ENCODE assay signal across 10 mouse cellular contexts in the genomic region with DNA sequence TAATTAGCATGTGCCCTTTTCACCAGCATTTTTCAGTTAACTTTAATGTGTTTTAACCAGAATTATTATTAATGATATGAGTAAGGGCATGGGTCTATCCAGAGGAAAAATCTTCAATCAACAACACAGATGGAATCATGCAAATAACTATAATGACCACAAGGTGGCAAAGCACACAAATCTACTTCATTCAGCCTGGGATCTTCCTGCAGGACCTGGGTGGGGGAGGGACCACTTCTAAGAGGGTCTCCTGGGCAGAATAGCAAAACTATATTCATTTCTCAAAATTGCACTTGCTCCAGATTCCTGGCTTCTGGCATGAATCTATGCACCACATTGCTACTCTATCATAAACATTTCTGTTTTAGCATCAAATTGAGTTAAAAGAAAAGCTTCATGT.
DNase-seq lines count a peak whose midpoint lies in the region; ATAC-seq and TF ChIP-seq lines count a peak whose summit lies in the region.
"Had no signal": no experiment of that assay in that cellular context is flagged by ENCODE, and none has a peak within 500 bp of the region (broad histone marks: within the 10 kb centered on the region; RNA-seq: fewer than 3 reads in every experiment).

No protein-coding gene starts in this region.

- ATAC-seq in liver, postnatal 0 days = no peak
- ATAC-seq in liver, embryonic 11.5 days (replicated peaks; ENCODE audit: low FRiP score) = no peak
- no peak; the same call in 1 of the 2 replicates for ATAC-seq in midbrain, embryonic 14.5 days (ENCODE audit: low FRiP score, low TSS enrichment)

- H3K9me3 ChIP-seq in liver, postnatal 0 days (ENCODE audit: low read length) = no peaks in the 10 kb centered on the region
- H3K9me3 ChIP-seq in liver, embryonic 11.5 days (ENCODE audit: control insufficient read depth, low read length) = no peaks in the 10 kb centered on the region
- H3K9me3 ChIP-seq in midbrain, embryonic 14.5 days (ENCODE audit: control insufficient read depth, low read length) = no peaks in the 10 kb centered on the region
- H3K9me3 ChIP-seq: heart, embryonic 13.5 days had no signal

- intact Hi-C loops in gastrocnemius, adult 2 months (cut with DNase I) = loop anchor here (1.0 to 2.0 kb wide), 2 partner anchors 383 to 628 kb away; no protein-coding TSS in a partner anchor

- peak; percentile 58 for TF ChIP-seq CTCF in gastrocnemius, adult 2 months (IDR thresholded peaks at IDR 0.05)
- TF ChIP-seq CTCF in liver, postnatal 0 days (IDR thresholded peaks at IDR 0.05; ENCODE audit: low read depth) = peak; percentile 34; the same call in 1 of the 2 replicates

- no peak for DNase-seq in gastrocnemius, adult 2 months
- no peak for DNase-seq in gastrocnemius, postnatal 4 days (ENCODE audit: low spot score in 2 of 2)
- no peak for DNase-seq in liver, postnatal 0 days
- DNase-seq in liver, embryonic 11.5 days (ENCODE audit: low spot score) = no peak
- peak; percentile 34 for DNase-seq in embryo, embryonic 10 days (ENCODE audit: low spot score)
- DNase-seq in midbrain, embryonic 14.5 days = peak; percentile 72
- DNase-seq in spleen, adult 18-20 months = no peak
- no peak for DNase-seq in thymus, postnatal 10 days (ENCODE audit: low spot score in 2 of 2)
- DNase-seq: cerebellum, adult 18-20 months had no signal

- no peak overlapping the region for H3K4me2 ChIP-seq in liver, postnatal 0 days (ENCODE audit: low read depth, low read length)
- H3K4me2 ChIP-seq in liver, embryonic 11.5 days = no peak overlapping the region
- no peak overlapping the region for H3K4me2 ChIP-seq in midbrain, embryonic 14.5 days (ENCODE audit: low read length)
- H3K4me2 ChIP-seq: heart, embryonic 13.5 days had no signal

- no peak overlapping the region for H3K4me3 ChIP-seq in gastrocnemius, adult 2 months
- H3K4me3 ChIP-seq in liver, postnatal 0 days (ENCODE audit: low read depth, low read length) = no peak overlapping the region
- no peak overlapping the region for H3K4me3 ChIP-seq in liver, embryonic 11.5 days (ENCODE audit: low read depth, low read length)
- no peak overlapping the region for H3K4me3 ChIP-seq in midbrain, embryonic 14.5 days (replicated peaks; ENCODE audit: low read depth, low read length)
- H3K4me3 ChIP-seq: heart, embryonic 13.5 days had no signal

- no peak overlapping the region for H3K27ac ChIP-seq in gastrocnemius, adult 2 months
- H3K27ac ChIP-seq in liver, postnatal 0 days (ENCODE audit: low read depth) = no peak overlapping the region
- no peak overlapping the region for H3K27ac ChIP-seq in liver, embryonic 11.5 days (ENCODE audit: low read depth, low read length)
- no peak overlapping the region for H3K27ac ChIP-seq in midbrain, embryonic 14.5 days (replicated peaks; ENCODE audit: low read depth, low read length)
- H3K27ac ChIP-seq: heart, embryonic 13.5 days had no signal

- H3K36me3 ChIP-seq in liver, postnatal 0 days (replicated peaks; ENCODE audit: insufficient read depth, low read length) = no peaks in the 10 kb centered on the region
- no peaks in the 10 kb centered on the region for H3K36me3 ChIP-seq in liver, embryonic 11.5 days (ENCODE audit: control insufficient read depth, insufficient read depth, low read length)
- no peaks in the 10 kb centered on the region for H3K36me3 ChIP-seq in midbrain, embryonic 14.5 days (ENCODE audit: control insufficient read depth, insufficient read depth, low read length)
- H3K36me3 ChIP-seq: heart, embryonic 13.5 days had no signal

- no peaks in the 10 kb centered on the region for H3K4me1 ChIP-seq in liver, postnatal 0 days (ENCODE audit: insufficient read depth)
- no peaks in the 10 kb centered on the region for H3K4me1 ChIP-seq in liver, embryonic 11.5 days (replicated peaks; ENCODE audit: control insufficient read depth, insufficient read depth, low read length)
- no peaks in the 10 kb centered on the region for H3K4me1 ChIP-seq in midbrain, embryonic 14.5 days (ENCODE audit: control insufficient read depth, insufficient read depth, low read length)
- H3K4me1 ChIP-seq: heart, embryonic 13.5 days had no signal

- no peak for TF ChIP-seq EP300 in liver, postnatal 0 days (IDR thresholded peaks at IDR 0.05; ENCODE audit: low read depth)

- no peaks in the 10 kb centered on the region for H3K27me3 ChIP-seq in liver, postnatal 0 days (ENCODE audit: insufficient read depth, low read length)
- H3K27me3 ChIP-seq in liver, embryonic 11.5 days (replicated peaks; ENCODE audit: control insufficient read depth, insufficient read depth, low read length) = no peaks in the 10 kb centered on the region
- H3K27me3 ChIP-seq in midbrain, embryonic 14.5 days (ENCODE audit: control insufficient read depth, insufficient read depth, low read length) = no peaks in the 10 kb centered on the region
- H3K27me3 ChIP-seq: heart, embryonic 13.5 days had no signal

- no peak overlapping the region for H3K9ac ChIP-seq in liver, postnatal 0 days (replicated peaks)
- no peak overlapping the region for H3K9ac ChIP-seq in liver, embryonic 11.5 days (ENCODE audit: low read depth, low read length)
- H3K9ac ChIP-seq in midbrain, embryonic 14.5 days (replicated peaks; ENCODE audit: low read length) = no peak overlapping the region
- H3K9ac ChIP-seq: heart, embryonic 13.5 days had no signal

Comparison
In these comparisons a context has a peak if more than half of its experiments do, and no peak if none do; other contexts are left out.
1. DNase-seq: peak in embryo, embryonic 10 days (single experiment) and midbrain, embryonic 14.5 days (single experiment); none in gastrocnemius, adult 2 months (single experiment), gastrocnemius, postnatal 4 days (0 of 2), liver, postnatal 0 days (single experiment), liver, embryonic 11.5 days (single experiment), spleen, adult 18-20 months (0 of 2) and thymus, postnatal 10 days (0 of 2).